Mouse (Mus musculus) cerebral cortex, adult 2 months (tissue): ENCODE results near the gene Emc9.

ENCODE experiments used
- WGBS: fragments of 180-500 bp; shearing (Covaris S2); methylation state at CpG from one replicate; pipeline ENCODE4 v1.1.7; 2018; 5-methylcytosine and 5-hydroxymethylcytosine counted together

Gene Emc9

DNA sequence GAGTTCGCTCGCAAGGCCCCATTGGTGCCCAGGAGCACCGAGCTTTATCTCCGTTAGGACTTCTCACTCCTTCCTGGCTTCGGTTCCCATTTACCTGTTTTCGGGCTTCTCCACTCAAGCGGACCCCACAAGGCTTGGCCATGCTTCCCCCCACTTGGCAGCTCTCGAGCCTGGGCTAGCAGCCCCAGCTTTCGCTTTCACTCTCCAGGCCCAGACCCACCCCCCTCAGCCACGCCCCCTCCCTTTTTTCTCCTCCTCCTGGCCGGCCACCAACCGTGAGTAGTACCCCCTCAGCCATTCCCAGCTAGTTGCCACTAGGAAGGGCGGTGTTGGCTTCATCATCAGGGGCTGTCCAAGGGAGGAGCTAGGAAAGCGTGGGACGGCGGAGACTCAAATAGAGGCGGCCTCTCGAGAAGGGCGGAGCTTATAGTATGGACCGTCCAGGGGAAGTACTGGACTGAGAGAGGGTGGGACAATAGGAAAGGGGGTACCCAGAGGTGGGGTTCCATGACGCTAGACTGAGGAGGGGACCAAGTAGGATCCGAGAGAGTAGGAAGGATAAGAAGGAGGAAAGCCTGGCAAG lies 5.7 kb upstream of the Emc9 start, which contains the start of gene Psme2:
TSS of gene Psme2 (minus strand) at position 366 of the 583 bp plus-strand sequence.
- WGBS = under 1% methylated on average over 22 of the region's 22 CpGs

GRCm38 (mm10) chr14:55589771-55590448 lies 4.8 kb upstream of the Emc9 start:
- 87% methylated on average over 11 of the region's 11 CpGs for WGBS

DNA sequence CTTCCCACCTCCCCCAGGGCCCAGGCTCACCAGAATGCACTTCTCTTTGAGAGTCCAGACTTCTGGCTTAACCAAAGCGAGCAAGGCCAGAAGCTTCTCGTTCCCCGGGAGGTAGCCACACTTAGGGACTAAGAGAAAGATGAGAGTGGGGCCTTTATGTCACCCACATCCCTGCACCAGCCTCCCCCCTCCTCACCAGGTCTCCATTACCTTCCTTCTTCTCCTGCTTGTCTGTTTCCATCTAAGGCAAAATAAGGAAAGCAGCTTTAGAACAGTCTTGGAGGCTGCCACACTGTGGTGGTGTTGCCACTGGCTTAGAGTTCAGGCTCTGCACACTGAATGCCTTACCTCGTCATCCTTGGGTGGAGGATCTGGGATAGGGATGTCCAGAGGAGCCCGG lies 4.2 kb upstream of the Emc9 start:
- 90% methylated on average over 5 of the region's 5 CpGs for WGBS

DNA sequence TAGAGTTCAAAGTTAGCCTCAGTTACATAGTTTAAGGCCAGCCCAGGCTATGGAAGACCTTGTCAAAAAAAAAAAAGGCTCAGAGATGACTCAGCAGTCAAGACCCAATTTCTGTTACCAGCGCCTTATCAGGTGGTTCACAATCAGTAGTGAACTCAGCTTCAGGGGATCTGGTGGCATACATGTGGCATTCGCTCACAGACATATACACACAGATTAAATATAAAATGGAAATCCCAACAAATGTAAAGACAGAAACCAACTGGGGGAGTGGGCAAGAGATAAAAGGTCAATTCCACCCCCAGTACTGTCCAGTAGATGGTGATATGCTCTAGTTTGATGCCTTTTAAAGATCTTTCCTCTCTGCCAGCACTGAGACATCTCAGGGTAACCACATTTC lies 1.0 kb upstream of the Emc9 start:
- 99% methylated on average over 2 of the region's 2 CpGs for WGBS

DNA sequence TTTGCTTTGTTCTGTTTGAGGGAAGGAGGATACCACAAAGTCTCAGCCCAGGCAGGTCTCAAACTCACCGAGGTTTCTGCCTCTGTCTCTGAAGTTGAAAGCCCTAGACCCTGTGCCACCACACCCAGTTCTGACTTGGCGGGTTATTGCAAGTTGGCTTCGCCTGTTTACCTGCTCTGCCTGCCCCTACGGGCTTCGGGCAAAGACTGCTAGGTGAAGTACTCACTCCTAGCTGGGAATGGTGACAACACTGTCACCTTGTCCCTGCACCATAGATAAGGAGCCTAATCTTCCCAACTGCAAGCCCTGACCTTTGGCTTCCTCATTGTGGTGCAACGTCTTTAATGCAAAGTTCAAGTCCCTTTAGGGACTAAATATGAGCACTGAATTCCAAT lies 461 bp upstream of the Emc9 start:
- 76% methylated on average over 6 of the region's 6 CpGs for WGBS

DNA sequence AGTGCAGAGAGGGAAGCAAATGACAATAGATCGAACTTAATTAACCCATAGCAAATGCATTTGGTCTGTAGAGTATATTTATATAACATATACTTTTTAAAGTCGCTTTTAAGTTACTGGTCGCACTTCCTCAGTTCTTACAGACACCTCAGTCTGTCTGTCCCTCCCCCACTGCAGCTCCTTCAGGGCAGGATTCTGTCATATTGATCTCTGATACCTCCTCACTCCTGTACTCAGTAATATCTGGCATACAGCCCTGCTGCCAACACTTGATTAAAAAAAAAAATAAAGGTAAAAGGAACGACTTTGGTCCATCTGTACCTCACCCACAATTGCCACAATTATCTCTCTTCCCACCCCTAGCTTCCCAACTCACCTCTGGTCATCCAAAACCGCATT lies 800 bp downstream of the Emc9 start:
- WGBS = 40% methylated on average over 5 of the region's 5 CpGs

- 75% methylated on average over 9 of the region's 9 CpGs for WGBS
Measured at GRCm38 (mm10) chr14:55581981-55582681, 3.0 kb downstream of the Emc9 start.

GRCm38 (mm10) chr14:55580731-55581130 lies 4.4 kb downstream of the Emc9 start:
- WGBS = 93% methylated on average over 16 of the region's 16 CpGs

DNA sequence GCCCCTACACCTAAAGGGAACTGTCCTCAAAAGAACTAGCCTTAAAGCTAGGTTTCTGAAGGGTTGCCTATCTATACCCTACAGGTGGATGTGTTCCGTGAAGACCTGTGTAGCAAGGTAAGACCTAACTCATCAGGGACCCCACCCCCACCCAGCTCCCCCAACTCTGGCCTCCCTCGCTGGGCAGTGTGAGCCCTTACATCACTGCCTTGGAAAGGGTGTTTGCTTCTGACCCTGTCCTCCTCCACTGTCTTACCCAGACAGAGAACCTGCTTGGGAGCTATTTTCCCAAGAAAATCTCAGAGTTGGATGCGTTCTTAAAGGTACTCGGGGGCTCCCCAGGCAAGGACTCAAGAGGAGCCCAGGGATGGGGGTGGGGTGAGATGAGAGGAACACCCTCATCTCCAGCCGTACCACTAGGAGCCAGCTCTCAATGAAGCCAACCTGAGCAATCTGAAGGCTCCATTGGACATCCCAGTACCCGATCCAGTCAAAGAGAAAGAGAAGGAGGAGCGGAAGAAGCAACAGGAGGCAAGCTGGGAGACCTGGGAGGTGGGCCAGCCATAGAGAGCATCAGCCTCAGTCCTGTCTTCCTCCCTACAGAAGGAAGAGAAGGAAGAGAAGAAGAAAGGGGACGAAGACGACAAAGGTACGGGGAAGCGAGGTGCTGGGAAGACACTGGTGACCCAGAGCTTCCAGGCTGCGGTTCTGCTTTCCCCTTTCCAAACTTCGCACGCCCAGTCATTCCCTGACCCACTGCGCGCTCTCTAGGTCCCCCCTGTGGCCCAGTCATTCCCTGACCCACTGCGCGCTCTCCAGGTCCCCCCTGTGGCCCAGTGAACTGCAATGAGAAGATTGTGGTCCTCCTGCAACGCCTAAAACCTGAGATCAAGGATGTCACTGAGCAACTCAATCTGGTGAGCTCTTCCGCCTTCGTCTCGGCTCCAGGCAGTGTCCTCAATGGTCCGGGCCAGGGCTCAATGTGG lies 5.3 kb downstream of the Emc9 start:
- 85% methylated on average over 23 of the region's 23 CpGs for WGBS

DNA sequence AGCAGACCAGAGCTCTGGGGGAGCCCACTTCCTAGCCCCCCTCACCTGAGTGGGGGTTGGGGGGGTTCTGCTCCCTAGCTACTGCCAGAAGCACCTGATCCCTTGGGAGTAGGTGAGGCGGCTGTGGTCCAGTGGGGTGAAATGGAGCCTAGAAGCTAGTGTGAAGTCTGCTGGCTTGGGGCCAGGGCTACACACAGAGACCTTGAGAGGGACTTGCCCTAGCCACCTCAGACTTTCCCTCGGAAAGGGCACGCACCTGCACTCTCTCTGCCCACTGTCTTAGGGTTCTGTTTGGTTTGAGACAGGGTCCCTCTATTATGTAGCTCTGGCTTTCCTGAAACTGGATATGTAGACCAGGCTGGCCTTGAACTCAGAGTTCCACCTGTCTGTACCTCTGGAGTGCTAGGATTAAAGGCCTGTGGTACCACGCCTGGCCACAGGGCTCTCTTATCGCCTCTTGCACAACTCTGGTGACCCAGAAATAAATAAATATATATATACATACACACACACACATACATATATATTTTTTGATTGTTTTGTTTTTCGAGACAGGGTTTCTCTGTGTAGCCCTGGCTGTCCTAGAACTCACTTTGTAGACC lies 6.3 kb downstream of the Emc9 start:
- 37% methylated on average over 6 of the region's 6 CpGs for WGBS

GRCm38 (mm10) chr14:55577871-55578667 lies 7.0 kb downstream of the Emc9 start, which contains the start of gene Psme1:
Gene Psme1, plus strand, starts transcription at chr14:55578123.
- WGBS = 1% methylated on average over 32 of the region's 32 CpGs

GRCm38 (mm10) chr14:55576376-55576775 lies 8.7 kb downstream of the Emc9 start:
- 67% methylated on average over 16 of the region's 16 CpGs for WGBS

GRCm38 (mm10) chr14:55575711-55576110 lies 9.4 kb downstream of the Emc9 start:
- 79% methylated on average over 13 of the region's 13 CpGs for WGBS

DNA sequence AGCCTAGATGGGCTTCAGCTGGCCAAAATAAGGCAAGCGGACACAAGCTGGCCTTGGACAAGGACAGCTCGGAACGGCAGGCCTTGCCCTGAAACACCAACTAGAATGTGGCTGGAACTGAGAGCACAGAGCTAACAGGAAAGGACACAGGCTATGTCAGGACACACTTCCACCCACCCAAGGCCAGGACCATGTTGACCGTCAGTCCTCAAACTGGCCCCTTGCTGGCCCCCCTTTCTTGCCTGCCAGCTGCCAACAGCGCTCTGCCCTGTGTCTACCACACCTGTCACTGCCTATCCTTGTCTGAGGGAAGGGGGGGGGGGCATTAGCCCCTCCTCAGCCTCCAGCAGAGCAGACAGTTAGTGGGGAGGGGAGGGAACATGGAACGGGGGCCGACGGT lies 9.8 kb downstream of the Emc9 start, which contains the start of gene Fitm1:
TSS of gene Fitm1 (plus strand) at position 316 of the 400 bp plus-strand sequence.
- WGBS = 76% methylated on average over 8 of the region's 8 CpGs

DNA sequence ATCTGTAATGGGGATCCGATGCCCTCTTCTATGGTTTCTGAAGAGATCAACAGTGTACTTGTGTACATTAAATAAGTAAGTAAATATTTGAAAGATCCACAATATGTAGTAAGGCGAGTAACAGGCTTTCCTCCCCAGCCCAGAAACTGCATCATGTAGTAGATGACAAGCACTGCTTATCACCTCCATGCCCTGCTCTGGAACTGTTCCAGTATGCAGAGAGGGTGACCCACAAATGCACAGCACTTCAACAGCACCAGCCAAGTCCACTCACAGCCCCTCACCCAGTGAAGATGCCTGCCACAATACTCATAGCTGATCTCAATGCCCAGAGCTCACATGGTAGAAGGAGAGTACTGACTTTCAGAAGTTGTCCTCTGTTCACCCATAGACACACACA lies 14.5 kb downstream of the Emc9 start:
- 98% methylated on average over 2 of the region's 2 CpGs for WGBS

- 97% methylated on average over 3 of the region's 3 CpGs for WGBS
Measured at GRCm38 (mm10) chr14:55567496-55567895, 17.6 kb downstream of the Emc9 start.

- 83% methylated on average over 3 of the region's 3 CpGs for WGBS
Measured at GRCm38 (mm10) chr14:55565748-55566147, 19.4 kb downstream of the Emc9 start.

DNA sequence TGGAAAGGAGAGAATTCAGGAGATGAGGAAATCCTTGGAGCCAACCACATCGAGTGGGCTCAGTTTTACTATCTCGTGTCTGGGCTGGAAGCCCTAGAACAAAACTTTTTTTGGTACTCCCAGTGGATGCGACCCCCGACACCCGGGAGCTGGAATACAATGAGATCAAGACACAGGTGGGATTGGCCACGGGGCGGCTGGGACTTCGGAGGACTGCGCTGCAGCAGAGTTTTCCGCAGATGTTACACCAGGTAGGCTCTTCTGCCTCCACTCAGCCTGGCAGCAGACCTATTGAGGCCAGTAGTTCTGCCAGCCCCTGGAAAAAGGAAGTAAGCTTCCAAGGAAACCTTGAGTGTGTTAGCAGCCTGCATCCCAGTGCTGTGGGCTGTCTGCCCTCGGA lies 21.9 kb downstream of the Emc9 start:
- WGBS = 91% methylated on average over 11 of the region's 11 CpGs

- WGBS = 87% methylated on average over 10 of the region's 10 CpGs
Measured at GRCm38 (mm10) chr14:55561860-55562259, 23.2 kb downstream of the Emc9 start.
